Mouse (Mus musculus): ENCODE results near the gene Ahdc1. TPM values are rescaled to one million over a fixed set of nuclear protein-coding genes. Genes with fewer than 3 reads are reported as not detected.

Gene Ahdc1
- polyA plus RNA-seq, 1 experiment from 2014 or later, result 10.7 TPM

DNA sequence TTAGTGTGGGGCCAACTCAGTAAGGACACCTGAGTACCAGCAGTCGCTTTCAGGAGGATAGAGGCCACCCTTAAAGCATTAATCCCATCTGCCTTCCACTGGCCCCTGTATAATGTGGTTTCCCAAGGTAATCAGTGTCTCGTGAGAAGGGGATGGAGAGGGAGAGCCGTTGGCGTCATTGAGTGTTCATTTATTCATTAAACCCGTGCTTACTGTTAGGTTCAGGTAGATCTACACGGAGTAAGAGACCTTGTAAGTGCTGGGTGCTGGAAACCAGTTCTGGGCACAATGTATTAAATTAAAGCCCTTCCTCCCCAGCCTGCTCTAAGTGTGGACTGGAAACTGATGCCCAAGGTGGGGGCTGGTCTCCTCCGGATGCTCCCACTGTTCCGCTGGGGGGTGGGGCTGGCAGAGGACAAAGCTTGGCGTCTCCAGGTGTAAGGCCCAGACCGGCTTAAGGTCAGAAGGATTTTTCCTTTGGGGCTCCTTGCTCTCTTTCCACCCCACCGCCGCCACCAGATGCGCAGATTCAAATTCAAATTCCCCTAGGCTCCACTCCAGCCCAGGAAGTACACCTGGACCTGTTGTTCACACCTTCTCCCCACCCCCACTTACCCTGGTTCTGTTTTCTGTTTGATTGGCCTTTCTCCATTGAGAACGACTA is 29.3 kb downstream of the Ahdc1 start:
- H3K27ac ChIP-seq (ENCODE audit: low read length), result peak overlapping the region; percentile 52; the same call in 1 of the 2 replicates
- WGBS, result 44% methylated on average over 14 of the region's 14 CpGs
- ATAC-seq (ENCODE audit: insufficient number of reproducible peaks, insufficient read depth, low FRiP score, low read depth), result no peak
- H3K4me2 ChIP-seq (replicated peaks; ENCODE audit: low read depth, low read length), result peak overlapping the region; percentile 100
- H3K4me3 ChIP-seq (ENCODE audit: low read depth, low read length), result peak overlapping the region; percentile 68
- 0 out of 2 replicates have a peak overlapping the region, but pooled peaks have one; percentile 18 for H3K9ac ChIP-seq (replicated peaks; ENCODE audit: low read depth, low read length)
- H3K4me1 ChIP-seq (ENCODE audit: control insufficient read depth, insufficient read depth, low read length), result peaks cover 74% of the 10 kb centered on the region
- no peaks in the 10 kb centered on the region for H3K27me3 ChIP-seq (ENCODE audit: control insufficient read depth, insufficient read depth, low read length)
- H3K9me3 ChIP-seq (ENCODE audit: control insufficient read depth, low read depth, low read length), result no peaks in the 10 kb centered on the region
- peaks cover 2% of the 10 kb centered on the region; the same call in 1 of the 2 replicates for H3K36me3 ChIP-seq (ENCODE audit: control insufficient read depth, insufficient read depth, low read length)

DNA sequence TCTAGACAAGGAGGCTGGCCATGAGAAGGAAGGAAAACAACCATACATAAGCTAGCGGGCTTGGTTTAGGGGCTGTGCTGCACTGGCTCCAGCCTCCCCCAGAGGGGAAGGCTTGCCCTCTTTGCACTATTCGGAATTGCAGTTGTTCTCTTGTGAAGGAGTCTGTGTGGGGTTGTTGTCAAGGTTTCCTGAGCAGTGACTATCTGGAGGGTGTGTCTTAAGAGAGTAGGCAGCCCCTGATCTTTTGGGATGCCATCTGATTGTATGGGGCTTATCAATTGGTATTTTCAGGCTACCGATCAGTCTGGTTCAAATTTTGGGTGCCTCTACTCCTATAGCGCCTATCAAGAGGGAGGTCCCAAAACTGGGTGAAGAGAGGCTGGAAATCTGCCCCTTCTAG is 31.2 kb downstream of the Ahdc1 start:
- Histone ChIP-seq H3K4me3 (ENCODE audit: low read depth, low read length) (0 out of 2 replicates have a peak overlapping the region, but pooled peaks have one; percentile 6), H3K27me3 (ENCODE audit: control insufficient read depth, insufficient read depth, low read length) (no peaks in the 10 kb centered on the region), H3K4me2 (replicated peaks; ENCODE audit: low read depth, low read length) (peak overlapping the region; percentile 43; the same call in 1 of the 2 replicates), H3K36me3 (ENCODE audit: control insufficient read depth, insufficient read depth, low read length) (peaks cover 1% of the 10 kb centered on the region; the same call in 1 of the 2 replicates), H3K4me1 (ENCODE audit: control insufficient read depth, insufficient read depth, low read length) (peaks cover 89% of the 10 kb centered on the region), H3K27ac (ENCODE audit: low read length) (peak overlapping the region; percentile 84), H3K9ac (replicated peaks; ENCODE audit: low read depth, low read length) (no peak overlapping the region), H3K9me3 (ENCODE audit: control insufficient read depth, low read depth, low read length) (no peaks in the 10 kb centered on the region)
- WGBS, result 28% methylated on average over 4 of the region's 4 CpGs
- ATAC-seq (ENCODE audit: insufficient number of reproducible peaks, insufficient read depth, low FRiP score, low read depth), result no peak

DNA sequence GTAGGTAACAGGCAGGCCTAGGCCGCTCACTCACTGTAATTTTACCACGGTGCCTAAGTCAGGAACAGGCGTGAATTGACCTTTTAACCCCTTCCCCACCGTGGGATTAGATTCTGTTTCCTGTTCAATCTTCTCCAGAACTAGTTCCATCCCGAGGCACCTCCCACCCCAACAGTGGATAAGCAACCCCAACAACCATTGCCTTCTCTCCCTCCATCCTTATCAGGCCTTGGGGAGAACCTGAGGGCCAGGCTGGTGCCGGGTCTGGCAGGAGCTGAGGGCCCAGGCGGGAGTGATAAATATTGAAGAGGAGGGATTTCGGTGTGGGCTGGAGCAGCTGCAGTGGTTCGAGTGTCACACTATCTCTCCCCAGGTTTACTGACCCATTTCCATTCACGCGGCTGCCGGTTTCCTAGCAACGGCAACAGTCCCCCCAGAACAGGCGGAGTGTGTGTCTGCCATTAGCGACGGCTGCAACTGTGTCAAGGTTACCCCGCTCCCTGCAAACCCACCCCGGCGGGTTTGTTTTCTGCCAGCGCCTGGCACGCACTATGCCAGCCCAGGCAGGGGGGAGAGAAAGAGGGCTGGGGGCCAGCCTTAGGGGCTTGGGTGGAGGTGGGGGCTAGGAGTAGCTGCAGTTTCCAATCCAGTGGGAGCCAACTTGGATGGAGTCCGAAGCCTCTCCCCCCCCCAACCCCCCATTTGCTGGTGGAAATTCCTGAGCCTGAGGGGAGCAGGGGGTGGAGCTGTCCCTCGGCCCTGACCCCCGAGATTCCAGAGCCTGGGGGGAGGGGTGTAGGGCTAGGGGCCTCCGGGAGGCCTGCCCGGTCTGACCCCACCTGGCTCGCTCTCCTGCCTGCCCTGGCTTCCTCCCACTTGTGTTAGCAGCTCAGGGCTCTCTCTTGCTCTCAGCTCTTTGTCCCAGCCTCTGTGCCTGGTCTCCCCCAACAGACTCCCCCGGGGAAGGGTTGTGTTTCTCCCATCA is 31.9 kb downstream of the Ahdc1 start:
- peaks cover 89% of the 10 kb centered on the region for H3K4me1 ChIP-seq (ENCODE audit: control insufficient read depth, insufficient read depth, low read length)
- no peaks in the 10 kb centered on the region for H3K27me3 ChIP-seq (ENCODE audit: control insufficient read depth, insufficient read depth, low read length)
- 7% methylated on average over 28 of the region's 28 CpGs for WGBS
- H3K27ac ChIP-seq (ENCODE audit: low read length), result peak overlapping the region; percentile 84
- H3K36me3 ChIP-seq (ENCODE audit: control insufficient read depth, insufficient read depth, low read length), result no peaks in the 10 kb centered on the region; the same call in 1 of the 2 replicates
- H3K9me3 ChIP-seq (ENCODE audit: control insufficient read depth, low read depth, low read length), result no peaks in the 10 kb centered on the region
- H3K4me2 ChIP-seq (replicated peaks; ENCODE audit: low read depth, low read length), result peak overlapping the region; percentile 43
- H3K4me3 ChIP-seq (ENCODE audit: low read depth, low read length), result peak overlapping the region; percentile 6; the same call in 1 of the 2 replicates
- ATAC-seq (ENCODE audit: insufficient number of reproducible peaks, insufficient read depth, low FRiP score, low read depth), result 0 out of 2 replicates have a peak, but pooled peaks have one; percentile 15
- H3K9ac ChIP-seq (replicated peaks; ENCODE audit: low read depth, low read length), result no peak overlapping the region

DNA sequence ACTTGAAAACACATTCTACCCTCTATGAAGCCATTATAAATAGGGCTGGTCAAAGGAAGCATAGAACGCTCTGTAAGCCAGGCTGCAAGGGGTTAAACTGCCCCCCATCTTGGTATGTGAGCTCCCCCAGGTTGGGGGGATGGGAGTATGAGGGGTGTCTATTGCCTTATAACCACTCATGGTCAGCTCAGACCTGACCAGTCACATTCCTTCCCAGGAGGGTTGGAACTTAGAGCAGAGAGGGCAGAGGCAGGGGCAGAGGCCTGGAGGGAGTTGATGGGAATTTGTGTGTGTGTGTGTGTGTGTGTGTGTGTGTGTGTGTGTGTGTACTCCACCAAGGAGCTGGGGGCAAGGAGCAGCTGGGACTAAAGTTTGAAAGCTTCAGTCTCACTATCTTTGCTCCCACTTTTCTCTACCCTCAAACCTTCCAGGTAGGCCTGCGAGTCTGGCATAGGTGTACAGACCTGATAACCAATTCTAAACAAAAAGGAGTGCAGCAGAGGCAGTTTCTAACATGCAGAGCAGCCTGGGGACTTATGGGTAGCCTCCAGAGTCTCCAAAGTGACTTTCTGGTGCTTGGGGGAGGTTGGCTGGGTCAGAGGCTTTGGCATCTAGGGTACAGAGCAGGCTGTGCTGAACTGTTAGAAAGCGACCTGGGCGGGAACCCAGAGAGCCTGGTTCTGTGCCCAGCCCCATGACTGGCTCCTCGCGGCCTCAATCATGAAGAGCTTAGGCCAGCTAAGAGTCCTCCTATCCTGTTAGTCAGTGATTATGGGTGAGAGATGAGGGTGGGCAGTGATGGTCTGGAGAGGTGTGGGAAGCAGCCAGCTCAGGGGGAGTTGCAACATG is 33.0 kb downstream of the Ahdc1 start:
- Histone ChIP-seq H3K4me1 (ENCODE audit: control insufficient read depth, insufficient read depth, low read length) (peaks cover 89% of the 10 kb centered on the region), H3K4me2 (replicated peaks; ENCODE audit: low read depth, low read length) (peak overlapping the region; percentile 43), H3K27me3 (ENCODE audit: control insufficient read depth, insufficient read depth, low read length) (no peaks in the 10 kb centered on the region), H3K4me3 (ENCODE audit: low read depth, low read length) (no peak overlapping the region), H3K36me3 (ENCODE audit: control insufficient read depth, insufficient read depth, low read length) (no peaks in the 10 kb centered on the region; the same call in 1 of the 2 replicates), H3K27ac (ENCODE audit: low read length) (peak overlapping the region; percentile 84; the same call in 1 of the 2 replicates), H3K9ac (replicated peaks; ENCODE audit: low read depth, low read length) (no peak overlapping the region; the same call in 1 of the 2 replicates), H3K9me3 (ENCODE audit: control insufficient read depth, low read depth, low read length) (no peaks in the 10 kb centered on the region)
- WGBS, result 45% methylated on average over 6 of the region's 6 CpGs
- no peak for ATAC-seq (ENCODE audit: insufficient number of reproducible peaks, insufficient read depth, low FRiP score, low read depth)

DNA sequence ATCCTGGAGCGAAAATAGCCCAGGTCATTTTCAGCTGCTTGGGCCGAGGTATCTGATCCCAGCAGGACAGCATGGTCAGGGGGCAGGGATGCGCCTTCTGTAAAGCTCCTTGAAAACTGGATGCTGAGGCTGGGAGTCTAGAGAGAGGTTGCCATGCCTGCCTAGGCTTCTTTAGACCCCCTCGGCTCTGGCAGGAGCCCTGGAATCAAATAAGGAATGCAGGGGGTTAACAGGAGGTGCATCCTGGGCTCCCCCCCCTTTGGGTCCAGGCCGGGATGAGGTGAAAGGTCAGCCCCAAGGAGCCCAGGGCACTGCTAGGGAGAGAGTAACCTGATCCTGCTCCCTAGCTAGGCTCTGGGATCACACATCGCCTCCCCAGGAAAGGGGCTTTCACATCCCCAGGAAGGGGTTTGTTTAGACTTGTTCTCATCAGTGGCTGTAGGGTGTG is 33.6 kb downstream of the Ahdc1 start:
- no peak for ATAC-seq (ENCODE audit: insufficient number of reproducible peaks, insufficient read depth, low FRiP score, low read depth)
- H3K9ac ChIP-seq (replicated peaks; ENCODE audit: low read depth, low read length), result no peak overlapping the region; the same call in 1 of the 2 replicates
- no peaks in the 10 kb centered on the region for H3K9me3 ChIP-seq (ENCODE audit: control insufficient read depth, low read depth, low read length)
- H3K4me2 ChIP-seq (replicated peaks; ENCODE audit: low read depth, low read length), result 0 out of 2 replicates have a peak overlapping the region, but pooled peaks have one; percentile 1
- peak overlapping the region; percentile 52; the same call in 1 of the 2 replicates for H3K27ac ChIP-seq (ENCODE audit: low read length)
- H3K27me3 ChIP-seq (ENCODE audit: control insufficient read depth, insufficient read depth, low read length), result no peaks in the 10 kb centered on the region
- peaks cover 93% of the 10 kb centered on the region for H3K4me1 ChIP-seq (ENCODE audit: control insufficient read depth, insufficient read depth, low read length)
- 35% methylated on average over 6 of the region's 6 CpGs for WGBS
- no peak overlapping the region for H3K4me3 ChIP-seq (ENCODE audit: low read depth, low read length)
- H3K36me3 ChIP-seq (ENCODE audit: control insufficient read depth, insufficient read depth, low read length), result no peaks in the 10 kb centered on the region; the same call in 1 of the 2 replicates

DNA sequence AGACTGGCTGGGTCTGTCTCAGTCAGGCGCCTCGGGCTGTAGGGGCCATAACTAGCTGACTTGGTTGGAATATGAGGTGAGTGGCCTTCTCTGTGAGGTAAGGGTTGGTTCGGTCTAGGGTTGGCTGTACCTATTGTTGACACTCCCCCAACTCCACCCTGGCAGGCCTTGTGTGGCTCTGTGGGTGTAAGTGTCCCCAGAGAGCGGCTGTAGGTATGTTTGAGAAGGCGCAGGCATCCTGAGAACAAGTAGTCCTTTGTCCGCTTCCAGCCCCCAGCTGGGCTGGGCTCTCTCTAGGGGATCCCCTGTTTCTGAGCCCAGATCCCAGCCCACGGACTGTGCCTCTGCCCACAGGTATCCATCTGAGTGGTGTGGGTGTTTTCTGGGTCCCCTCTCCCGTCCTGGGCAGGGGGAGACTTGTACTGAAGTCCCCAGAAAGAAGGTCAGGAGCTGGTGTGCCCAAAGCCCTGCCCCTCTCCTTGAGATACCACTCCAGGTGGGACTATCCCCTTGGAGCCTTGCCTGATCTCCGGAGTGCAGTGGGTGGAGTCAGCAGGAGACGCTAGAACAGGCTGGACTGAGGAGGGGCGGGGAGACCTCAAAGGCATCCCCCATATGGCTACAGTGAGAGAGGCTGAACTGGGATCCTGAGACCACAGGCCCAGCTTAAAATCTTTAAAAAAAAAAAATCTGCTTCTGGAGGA is 34.9 kb downstream of the Ahdc1 start:
- H3K36me3 ChIP-seq (ENCODE audit: control insufficient read depth, insufficient read depth, low read length), result no peaks in the 10 kb centered on the region
- H3K27ac ChIP-seq (ENCODE audit: low read length), result peak overlapping the region; percentile 52; the same call in 1 of the 2 replicates
- 30% methylated on average over 11 of the region's 11 CpGs for WGBS
- H3K27me3 ChIP-seq (ENCODE audit: control insufficient read depth, insufficient read depth, low read length), result no peaks in the 10 kb centered on the region
- no peak for ATAC-seq (ENCODE audit: insufficient number of reproducible peaks, insufficient read depth, low FRiP score, low read depth)
- H3K9ac ChIP-seq (replicated peaks; ENCODE audit: low read depth, low read length), result no peak overlapping the region
- no peaks in the 10 kb centered on the region for H3K9me3 ChIP-seq (ENCODE audit: control insufficient read depth, low read depth, low read length)
- peaks cover 89% of the 10 kb centered on the region for H3K4me1 ChIP-seq (ENCODE audit: control insufficient read depth, insufficient read depth, low read length)
- no peak overlapping the region for H3K4me2 ChIP-seq (replicated peaks; ENCODE audit: low read depth, low read length)
- no peak overlapping the region for H3K4me3 ChIP-seq (ENCODE audit: low read depth, low read length)

DNA sequence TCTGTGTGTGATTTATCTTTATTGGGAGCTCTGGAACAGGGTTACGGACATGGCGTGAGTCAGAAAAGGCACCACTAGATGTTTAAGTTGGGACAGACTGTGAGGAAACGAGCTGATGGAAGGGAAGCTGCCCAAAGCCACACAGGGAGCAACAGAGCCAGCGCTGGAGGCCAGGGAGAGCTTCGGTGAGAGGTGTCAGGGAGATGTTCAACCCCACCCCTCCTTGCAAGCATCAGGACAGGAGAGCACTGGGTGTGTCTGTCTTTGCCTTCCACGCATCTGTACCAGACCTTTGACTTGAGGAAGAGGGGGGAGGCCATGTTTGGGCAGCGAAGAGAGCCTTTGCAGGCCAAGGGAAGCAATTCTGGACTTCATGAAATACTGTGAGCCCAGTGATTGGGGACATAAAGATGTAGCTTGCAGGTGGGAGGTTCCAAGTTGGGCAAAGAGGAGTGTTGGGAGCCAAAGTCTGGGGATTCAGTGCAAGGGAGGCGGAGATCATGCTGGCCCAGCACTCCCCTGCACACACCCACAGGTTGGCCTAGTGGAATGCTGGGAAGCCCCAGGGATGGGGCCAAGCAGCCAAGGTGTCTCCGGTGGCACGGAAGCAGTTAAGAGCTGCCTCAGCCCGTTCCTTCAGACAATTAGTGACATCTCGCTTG is 35.8 kb downstream of the Ahdc1 start:
- 34% methylated on average over 12 of the region's 12 CpGs for WGBS

More for the DNA sequence above, 35.8 kb downstream of the Ahdc1 start:
- Histone ChIP-seq H3K36me3 (ENCODE audit: control insufficient read depth, insufficient read depth, low read length) (no peaks in the 10 kb centered on the region), H3K4me3 (ENCODE audit: low read depth, low read length) (no peak overlapping the region), H3K4me2 (replicated peaks; ENCODE audit: low read depth, low read length) (no peak overlapping the region), H3K27me3 (ENCODE audit: control insufficient read depth, insufficient read depth, low read length) (no peaks in the 10 kb centered on the region), H3K9me3 (ENCODE audit: control insufficient read depth, low read depth, low read length) (no peaks in the 10 kb centered on the region), H3K9ac (replicated peaks; ENCODE audit: low read depth, low read length) (no peak overlapping the region), H3K27ac (ENCODE audit: low read length) (peak overlapping the region; percentile 27; the same call in 1 of the 2 replicates), H3K4me1 (ENCODE audit: control insufficient read depth, insufficient read depth, low read length) (peaks cover 89% of the 10 kb centered on the region)
- no peak for ATAC-seq (ENCODE audit: insufficient number of reproducible peaks, insufficient read depth, low FRiP score, low read depth)

Data from stomach, embryonic 14.5 days (tissue).